Mouse (Mus musculus): ENCODE measurements at regions not wholly inside any gene's neighbourhood (a gene's known extent, or its start where the extent isn't known, plus 50 kb on each side); places are given as distances from the start of the nearest gene placed in this dataset.

- no peak for DNase-seq
Observed at GRCm38 (mm10) chr14:71882871-71883270, 608.8 kb downstream of the Gm9195 start.

- no peak for DNase-seq
Observed at GRCm38 (mm10) chr14:71845546-71845945, 646.1 kb downstream of the Gm9195 start.

GRCm38 (mm10) chr14:71808863-71809487 lies 682.7 kb downstream of the Gm9195 start:
- no peak for DNase-seq

GRCm38 (mm10) chr14:71805624-71806023 lies 686.0 kb downstream of the Gm9195 start:
- DNase-seq: no peak

GRCm38 (mm10) chr14:71799861-71800260 lies 691.8 kb downstream of the Gm9195 start:
- no peak for DNase-seq

- no peak for DNase-seq
Observed at GRCm38 (mm10) chr14:71795713-71796112, 695.9 kb downstream of the Gm9195 start.

- DNase-seq: no peak
Observed at GRCm38 (mm10) chr14:71776990-71777525, 714.6 kb downstream of the Gm9195 start.

GRCm38 (mm10) chr14:71766856-71767255 lies 724.8 kb downstream of the Gm9195 start:
- no peak for DNase-seq

- DNase-seq: no peak
Observed at GRCm38 (mm10) chr14:71728542-71728941, 763.1 kb downstream of the Gm9195 start.

- no peak for DNase-seq
Observed at GRCm38 (mm10) chr14:71723526-71723925, 768.1 kb downstream of the Gm9195 start.

- no peak for DNase-seq
Observed at GRCm38 (mm10) chr14:71709528-71710289, 781.9 kb downstream of the Gm9195 start.

- DNase-seq: no peak
Observed at GRCm38 (mm10) chr14:71692752-71693437, 798.7 kb downstream of the Gm9195 start.

- no peak for DNase-seq
Observed at GRCm38 (mm10) chr14:71674564-71674963, 817.1 kb downstream of the Gm9195 start.

GRCm38 (mm10) chr14:71673837-71674236 lies 817.8 kb downstream of the Gm9195 start:
- DNase-seq: peak; percentile 99

- DNase-seq: peak; percentile 40
Observed at GRCm38 (mm10) chr14:71672481-71672880, 819.2 kb downstream of the Gm9195 start.

GRCm38 (mm10) chr14:71671994-71672393 lies 819.6 kb downstream of the Gm9195 start:
- DNase-seq: no peak

- DNase-seq: no peak
Observed at GRCm38 (mm10) chr14:71670435-71670834, 821.2 kb downstream of the Gm9195 start.

- DNase-seq: no peak
Observed at GRCm38 (mm10) chr14:71666656-71667055, 825.0 kb downstream of the Gm9195 start.

GRCm38 (mm10) chr14:71660166-71660565 lies 831.5 kb downstream of the Gm9195 start:
- DNase-seq: no peak

GRCm38 (mm10) chr14:71654785-71655627 lies 836.6 kb downstream of the Gm9195 start:
- DNase-seq: no peak

- no peak for DNase-seq
Observed at GRCm38 (mm10) chr14:71642536-71642935, 849.1 kb downstream of the Gm9195 start.

- DNase-seq: no peak
Observed at GRCm38 (mm10) chr14:71639083-71639482, 852.6 kb downstream of the Gm9195 start.

- DNase-seq: no peak
Observed at GRCm38 (mm10) chr14:71635091-71635490, 856.5 kb downstream of the Gm9195 start.
